Mouse (Mus musculus) lung, postnatal 0 days (tissue): ENCODE results near the gene Hoxc4.

Source experiments
- CTCF ChIP-seq: IDR thresholded peaks from 2 replicates; pipeline ENCODE4 v1.5.1; 2016; ENCODE audit warnings: antibody characterized with exemption, mild to moderate bottlenecking
- EP300 ChIP-seq: IDR thresholded peaks from 2 replicates; pipeline ENCODE4 v1.6.1; 2016; ENCODE audit warnings: antibody characterized with exemption, mild to moderate bottlenecking, control low read depth

DNA sequence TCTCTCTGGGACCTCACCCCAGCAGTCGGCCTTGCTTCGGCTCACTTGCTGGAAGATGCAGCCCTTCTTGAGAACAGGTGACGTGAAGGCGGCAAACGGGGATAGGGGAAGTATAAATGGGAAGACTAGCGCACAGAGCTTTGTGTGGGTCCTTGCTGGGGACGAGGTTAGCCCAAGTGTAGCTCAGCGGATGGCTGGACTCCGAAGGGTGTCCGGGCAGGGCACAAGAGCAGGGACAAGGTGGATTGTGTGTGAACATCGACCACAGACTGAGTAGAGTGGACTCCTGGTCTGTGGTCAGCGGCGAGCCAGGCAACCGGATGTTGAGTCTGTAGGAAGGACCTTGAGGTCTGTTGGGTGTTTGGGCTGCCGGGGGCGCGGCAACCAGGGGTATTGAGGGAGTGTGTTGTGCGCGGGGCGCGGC is 43.0 kb upstream of the Hoxc4 start:
- TF ChIP-seq CTCF (no peak), EP300 (no peak)
